Mouse (Mus musculus) intestine, embryonic 16.5 days (tissue): ENCODE measurements around the gene Sel1l3. TPM values are rescaled to one million over a fixed set of nuclear protein-coding genes. Genes with fewer than 3 reads are reported as not detected.
A peak's percentile ranks its signal among the peaks of the same experiment; 100 is the strongest.

Source experiments
- ATAC-seq: fragments of 200-750 bp; cut with Nextera tagmentation; 2 replicates; pipeline ENCODE4 v1.8.0; 2017; ENCODE audit warnings: moderate TSS enrichment, moderate library complexity
- H3K27ac ChIP-seq: fragments of 300-500 bp; sonication (generic); 2 replicates; pipeline ENCODE4 v1.5.1; 2014; ENCODE audit warnings: mild to moderate bottlenecking, low read length
- H3K27me3 ChIP-seq: fragments of 300-500 bp; sonication (generic); replicated peaks from 2 replicates; pipeline ENCODE4 v1.6.1; 2014; ENCODE audit warnings: low read length, control low read depth, mixed read lengths; ENCODE audit not compliant: control insufficient read depth, insufficient read depth
- H3K36me3 ChIP-seq: fragments of 300-500 bp; sonication (generic); 2 replicates; pipeline ENCODE4 v1.6.1; 2014; ENCODE audit warnings: low read length, control low read depth; ENCODE audit not compliant: control insufficient read depth, insufficient read depth
- H3K4me1 ChIP-seq: fragments of 300-500 bp; sonication (generic); 2 replicates; pipeline ENCODE4 v1.6.1; 2014; ENCODE audit warnings: low read length, control low read depth, mixed read lengths; ENCODE audit not compliant: control insufficient read depth, insufficient read depth
- H3K4me2 ChIP-seq: fragments of 300-500 bp; sonication (generic); 2 replicates; pipeline ENCODE4 v1.6.1; 2014; ENCODE audit warnings: low read depth, low read length, control low read depth
- H3K4me3 ChIP-seq: fragments of 300-500 bp; sonication (generic); 2 replicates; pipeline ENCODE4 v1.5.1; 2014; ENCODE audit warnings: mild to moderate bottlenecking, low read length
- H3K9ac ChIP-seq: fragments of 300-500 bp; sonication (generic); 2 replicates; pipeline ENCODE4 v1.6.1; 2014; ENCODE audit warnings: low read depth, low read length
- H3K9me3 ChIP-seq: fragments of 300-500 bp; sonication (generic); 2 replicates; pipeline ENCODE4 v1.6.1; 2016; ENCODE audit warnings: low read length, control low read depth; ENCODE audit not compliant: control insufficient read depth
- WGBS: fragments of 180-500 bp; shearing (Covaris S2); extraction: QIAGEN DNeasy Blood & Tissue Kit; methylation state at CpG from one replicate; pipeline ENCODE4 v1.1.7; 2014; 5-methylcytosine and 5-hydroxymethylcytosine counted together
- polyA plus RNA-seq: library from polyadenylated mRNA; unstranded; fragments of >200 nt; fragmentation: Nextera tagmentation; extraction: Ambion mirVana; gene quantifications from 2 replicates; pipeline ENCODE4 v1.2.1, GENCODE M21; 2015

Sel1l3 gene
- polyA plus RNA-seq, 1 experiment from 2014 or later: 12.9 TPM

DNA sequence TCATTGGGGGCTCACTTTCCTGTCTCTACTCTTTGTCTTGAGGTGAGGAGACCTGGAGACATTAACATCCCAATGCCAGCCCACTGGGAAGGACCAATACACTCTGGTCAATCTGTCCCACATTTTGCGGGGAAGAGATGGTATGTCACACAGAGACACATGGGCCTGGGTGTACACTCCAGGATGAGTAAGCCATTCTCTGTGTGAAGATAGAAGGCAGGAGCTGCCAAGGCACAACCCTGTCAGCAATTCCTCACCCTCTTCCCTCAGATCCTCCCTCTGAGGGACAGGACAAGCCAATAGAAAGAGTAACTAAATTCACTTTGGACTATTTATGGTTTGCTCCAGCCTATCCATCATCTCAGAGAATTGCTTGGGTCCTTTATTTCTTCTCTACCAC, 5.0 kb downstream of the Sel1l3 start:
- Histone ChIP-seq H3K27ac (no peak overlapping the region), H3K36me3 (no peaks in the 10 kb centered on the region), H3K4me1 (0 out of 2 replicates have a peak, but pooled peaks cover 1% of the 10 kb centered on the region), H3K4me3 (no peak overlapping the region), H3K27me3 (0 out of 2 replicates have a peak, but pooled peaks cover 3% of the 10 kb centered on the region), H3K4me2 (no peak overlapping the region), H3K9ac (no peak overlapping the region), H3K9me3 (no peaks in the 10 kb centered on the region)
- WGBS: 87% methylated on average over 1 of the region's 1 CpGs
- ATAC-seq: no peak

DNA sequence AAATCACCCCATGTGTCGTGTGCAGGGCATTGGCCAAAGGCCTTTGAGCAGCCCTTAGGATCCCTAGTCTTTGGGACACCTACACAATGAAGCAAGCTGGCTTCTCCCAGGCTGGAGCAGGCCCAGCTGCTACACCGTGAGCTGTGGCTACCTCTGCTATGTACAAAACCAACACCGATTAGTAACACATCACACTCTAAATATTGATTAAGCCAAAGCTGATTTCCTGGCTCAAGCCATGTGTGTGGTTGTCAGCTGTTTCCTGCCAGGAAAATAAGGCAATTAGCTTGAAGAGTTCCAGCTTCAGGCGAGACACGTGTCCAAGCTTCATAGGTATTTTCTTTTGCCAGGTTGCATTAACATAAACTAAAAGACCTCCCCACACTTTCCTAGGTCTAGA, 7.2 kb downstream of the Sel1l3 start:
- Histone ChIP-seq H3K4me2 (no peak overlapping the region), H3K36me3 (no peaks in the 10 kb centered on the region), H3K27me3 (no peaks in the 10 kb centered on the region), H3K4me3 (no peak overlapping the region), H3K9ac (no peak overlapping the region), H3K9me3 (no peaks in the 10 kb centered on the region), H3K27ac (no peak overlapping the region), H3K4me1 (no peaks in the 10 kb centered on the region)
- WGBS: 75% methylated on average over 5 of the region's 5 CpGs
- ATAC-seq: no peak

DNA sequence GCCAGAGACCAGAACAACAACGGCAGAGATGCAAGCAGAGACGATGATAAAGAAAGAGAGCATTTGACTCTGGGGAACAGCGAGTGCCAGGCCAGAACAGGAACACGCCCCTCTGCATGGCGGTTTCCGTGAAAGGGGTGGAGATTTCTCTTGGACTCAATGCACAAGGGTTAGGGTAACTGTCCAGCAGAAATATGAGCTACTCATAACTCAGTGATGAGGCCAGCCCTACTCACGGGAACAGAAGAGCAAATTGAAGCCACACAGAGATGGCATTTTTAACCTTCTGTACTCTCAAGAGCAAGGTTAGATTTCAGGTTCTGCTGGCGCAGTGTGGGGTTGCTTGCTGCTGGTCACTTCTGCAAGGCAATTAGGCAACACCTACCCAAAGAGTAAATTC, 11.0 kb downstream of the Sel1l3 start:
- Histone ChIP-seq H3K27me3 (no peaks in the 10 kb centered on the region), H3K27ac (no peak overlapping the region), H3K4me2 (no peak overlapping the region), H3K4me1 (peaks cover under 1% of the 10 kb centered on the region; the same call in 1 of the 2 replicates), H3K4me3 (no peak overlapping the region), H3K36me3 (no peaks in the 10 kb centered on the region), H3K9ac (no peak overlapping the region), H3K9me3 (no peaks in the 10 kb centered on the region)
- WGBS: 70% methylated on average over 8 of the region's 8 CpGs
- ATAC-seq: no peak

DNA sequence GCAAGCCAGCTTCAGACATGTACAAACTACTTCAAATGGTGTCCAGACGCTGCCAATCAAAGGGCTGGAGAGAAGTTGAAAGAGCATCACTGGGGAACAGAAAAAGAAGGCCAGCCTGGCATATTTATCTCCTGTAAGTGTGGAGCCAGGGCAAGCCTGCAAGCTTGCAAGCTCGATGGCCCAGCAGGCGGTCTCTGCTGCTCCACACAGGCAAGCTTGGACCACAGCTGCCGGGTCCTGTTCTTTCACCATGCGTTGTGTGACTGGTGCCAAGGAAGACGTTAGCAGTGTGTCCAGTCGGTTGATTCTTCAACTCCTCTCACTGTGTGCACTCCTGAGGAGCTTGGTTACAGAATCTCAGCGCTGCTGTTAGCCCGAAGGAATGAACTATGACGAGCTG, 12.9 kb downstream of the Sel1l3 start:
- no peak for ATAC-seq
- H3K27me3 ChIP-seq: no peaks in the 10 kb centered on the region
- no peaks in the 10 kb centered on the region for H3K36me3 ChIP-seq
- no peak overlapping the region for H3K4me3 ChIP-seq
- peaks cover 6% of the 10 kb centered on the region; the same call in 1 of the 2 replicates for H3K4me1 ChIP-seq
- H3K27ac ChIP-seq: no peak overlapping the region
- H3K9ac ChIP-seq: no peak overlapping the region
- H3K9me3 ChIP-seq: no peaks in the 10 kb centered on the region
- 88% methylated on average over 10 of the region's 10 CpGs for WGBS
- H3K4me2 ChIP-seq: no peak overlapping the region

DNA sequence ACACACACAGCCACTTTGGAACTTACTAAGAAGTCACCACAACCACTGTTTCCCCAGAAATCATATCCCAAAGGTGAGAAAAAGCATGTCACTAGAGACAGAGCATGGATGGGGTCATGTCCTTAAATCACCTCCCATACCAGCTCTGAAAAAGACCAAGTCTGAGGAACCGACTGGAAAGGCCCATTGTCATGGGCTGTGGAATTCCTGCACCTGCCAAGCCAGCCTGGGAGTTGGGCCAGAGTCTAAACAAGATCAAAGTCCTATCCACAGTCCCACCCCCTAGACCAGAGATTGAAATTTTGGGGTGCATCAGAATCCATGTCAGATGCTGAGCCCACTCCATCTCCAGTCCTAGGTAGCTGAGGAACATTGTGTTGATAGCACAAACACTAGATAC, 15.3 kb downstream of the Sel1l3 start:
- no peak overlapping the region for H3K4me3 ChIP-seq
- H3K27me3 ChIP-seq: no peaks in the 10 kb centered on the region
- peaks cover 6% of the 10 kb centered on the region; the same call in 1 of the 2 replicates for H3K4me1 ChIP-seq
- no peaks in the 10 kb centered on the region for H3K36me3 ChIP-seq
- H3K9me3 ChIP-seq: no peaks in the 10 kb centered on the region
- H3K9ac ChIP-seq: no peak overlapping the region
- H3K4me2 ChIP-seq: no peak overlapping the region
- ATAC-seq: no peak
- H3K27ac ChIP-seq: no peak overlapping the region
- WGBS: 58% methylated on average over 1 of the region's 1 CpGs

DNA sequence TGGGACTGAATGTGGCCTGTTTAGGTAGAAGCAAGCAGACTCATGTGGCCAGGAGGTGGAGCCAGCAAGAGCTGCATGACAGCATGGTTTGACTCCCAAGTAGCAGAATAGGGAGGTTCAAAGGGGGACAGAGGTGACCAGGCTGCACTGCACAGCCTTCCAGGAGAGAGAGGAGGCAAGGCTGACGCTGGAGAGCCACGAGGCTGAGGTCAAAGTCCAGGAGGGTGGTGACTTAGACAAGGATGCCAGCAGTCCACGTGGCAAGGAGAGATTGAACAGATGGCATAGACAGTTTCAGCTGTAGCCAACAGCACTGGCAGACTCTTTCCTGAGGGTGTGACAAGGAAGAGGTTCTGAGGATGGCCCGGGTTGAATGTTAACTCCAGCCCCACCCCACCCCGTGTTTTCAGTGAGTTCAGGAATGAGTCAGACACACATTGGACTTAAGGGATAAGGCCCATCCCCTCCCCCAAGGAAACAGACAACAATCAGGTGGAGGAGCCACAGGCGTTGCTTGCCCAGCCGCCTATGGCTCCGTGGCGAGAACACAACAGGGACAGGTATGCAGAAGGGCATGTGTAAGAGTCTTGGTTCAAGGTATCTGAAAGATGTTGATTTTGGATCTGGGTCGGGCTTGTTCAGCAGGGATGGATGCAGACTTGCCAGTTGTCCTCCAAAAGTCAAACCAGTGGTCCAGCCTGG, 17.2 kb downstream of the Sel1l3 start:
- Histone ChIP-seq H3K27me3 (no peaks in the 10 kb centered on the region), H3K4me1 (peaks cover 10% of the 10 kb centered on the region; the same call in 1 of the 2 replicates), H3K9ac (no peak overlapping the region), H3K36me3 (no peaks in the 10 kb centered on the region), H3K4me3 (0 out of 2 replicates have a peak overlapping the region, but pooled peaks have one; percentile 9), H3K4me2 (peak overlapping the region; percentile 26; the same call in 1 of the 2 replicates), H3K27ac (peak overlapping the region; percentile 70), H3K9me3 (no peaks in the 10 kb centered on the region)
- 45% methylated on average over 10 of the region's 10 CpGs for WGBS
- peak; percentile 98 for ATAC-seq

DNA sequence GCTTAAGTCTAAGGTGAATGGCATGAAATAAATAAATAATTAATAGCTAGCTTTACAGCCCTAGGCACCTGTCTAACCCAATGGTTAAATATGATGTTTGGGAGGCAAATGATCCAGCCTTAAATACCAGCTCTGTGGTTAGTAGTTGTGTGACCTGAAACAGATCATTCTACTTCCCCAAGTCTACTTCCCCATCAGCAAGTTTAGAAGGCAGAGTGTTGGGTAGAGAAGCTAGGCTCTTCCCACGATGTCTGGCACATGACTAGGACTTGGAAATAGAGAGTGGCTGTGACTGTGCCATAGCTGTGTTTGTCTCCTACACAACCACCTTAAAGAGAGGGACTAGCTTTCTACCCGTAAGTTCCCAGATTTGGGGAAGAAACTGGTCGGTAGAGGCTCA, 18.9 kb downstream of the Sel1l3 start:
- Histone ChIP-seq H3K4me2 (no peak overlapping the region), H3K27me3 (no peaks in the 10 kb centered on the region), H3K36me3 (no peaks in the 10 kb centered on the region), H3K9ac (no peak overlapping the region), H3K9me3 (no peaks in the 10 kb centered on the region), H3K4me3 (no peak overlapping the region), H3K4me1 (peaks cover 10% of the 10 kb centered on the region; the same call in 1 of the 2 replicates), H3K27ac (no peak overlapping the region)
- 87% methylated on average over 3 of the region's 3 CpGs for WGBS
- ATAC-seq: no peak

DNA sequence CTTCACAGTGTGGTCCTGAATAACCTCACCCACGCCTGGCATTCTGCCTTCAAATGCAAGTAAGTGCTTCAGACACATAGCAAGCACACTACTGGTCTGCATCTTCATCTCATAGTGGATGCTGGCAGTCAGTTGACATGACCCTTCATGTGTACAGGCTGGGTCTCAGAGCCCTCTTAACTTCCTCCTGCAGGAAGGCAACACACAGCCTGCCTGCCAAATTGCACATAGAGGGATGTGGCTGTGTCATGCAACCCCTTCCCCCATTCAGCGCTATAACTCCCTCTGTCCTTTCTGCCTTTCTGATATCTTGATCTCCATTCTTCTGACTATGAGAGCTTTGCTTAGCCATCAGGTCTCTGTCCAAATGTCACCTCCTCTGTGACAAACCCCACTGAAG, 19.3 kb downstream of the Sel1l3 start:
- no peak for ATAC-seq
- WGBS: 82% methylated on average over 2 of the region's 2 CpGs
- Histone ChIP-seq H3K9ac (no peak overlapping the region), H3K9me3 (no peaks in the 10 kb centered on the region), H3K4me2 (no peak overlapping the region), H3K27me3 (no peaks in the 10 kb centered on the region), H3K27ac (no peak overlapping the region), H3K4me3 (no peak overlapping the region), H3K36me3 (no peaks in the 10 kb centered on the region), H3K4me1 (peaks cover 10% of the 10 kb centered on the region; the same call in 1 of the 2 replicates)

DNA sequence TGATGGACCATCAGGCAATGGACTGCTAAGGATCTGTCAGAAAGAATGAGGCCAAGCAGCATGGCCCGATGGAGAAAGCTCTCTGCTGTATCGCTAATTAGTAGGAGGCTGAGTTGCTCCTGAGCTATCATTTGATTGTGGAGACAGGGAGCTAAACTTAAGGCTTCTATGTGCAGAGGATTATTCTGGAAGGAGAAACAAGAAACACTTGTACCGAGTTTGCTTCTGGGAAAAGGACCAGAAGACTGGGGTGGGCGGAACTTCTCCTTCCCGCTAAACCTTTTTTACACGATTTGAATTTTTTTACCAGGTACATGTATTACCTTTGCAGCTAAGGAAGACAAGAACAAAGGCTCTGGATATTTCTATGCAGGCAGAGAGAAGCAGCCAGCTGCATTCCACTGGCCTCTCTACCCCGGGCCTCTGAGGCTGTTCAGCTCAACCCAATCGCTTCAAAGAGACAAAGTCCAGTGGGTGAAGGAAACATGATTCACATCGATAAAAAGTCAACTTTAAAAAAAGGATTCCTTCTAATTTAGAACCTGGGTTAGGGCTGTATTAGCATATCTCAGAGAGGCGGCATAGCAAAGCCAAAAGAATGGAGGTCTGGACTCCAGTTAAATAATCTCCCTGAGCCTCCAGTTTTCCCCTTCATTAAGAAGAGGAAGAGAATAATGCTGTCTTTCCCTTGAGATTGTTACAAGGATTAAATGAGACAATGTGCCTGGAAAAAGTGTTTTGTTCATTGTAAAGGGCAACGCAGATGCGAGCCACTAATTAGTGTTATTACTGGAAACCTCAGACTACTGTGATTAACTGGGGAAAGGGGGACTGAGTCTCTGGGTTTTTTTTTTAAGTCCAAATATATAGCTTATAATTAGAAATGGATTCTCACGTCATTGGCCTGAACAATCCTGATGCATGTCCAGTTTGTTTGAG, 20.4 kb downstream of the Sel1l3 start:
- no peaks in the 10 kb centered on the region for H3K27me3 ChIP-seq
- H3K4me2 ChIP-seq: no peak overlapping the region
- 70% methylated on average over 13 of the region's 13 CpGs for WGBS
- no peaks in the 10 kb centered on the region for H3K9me3 ChIP-seq
- H3K4me1 ChIP-seq: peaks cover 10% of the 10 kb centered on the region; the same call in 1 of the 2 replicates
- H3K9ac ChIP-seq: no peak overlapping the region
- H3K27ac ChIP-seq: peak overlapping the region; percentile 34
- ATAC-seq: peak; percentile 24; the same call in 1 of the 2 replicates
- H3K36me3 ChIP-seq: no peaks in the 10 kb centered on the region
- H3K4me3 ChIP-seq: no peak overlapping the region
